In genomic region chr13:65035057-65035456, GRCm38 (mm10) we compare ENCODE assay signal across 15 mouse cellular contexts. TPM values are rescaled to one million over a fixed set of nuclear protein-coding genes. Genes with fewer than 3 reads are reported as not detected.
DNase-seq lines count a peak whose midpoint lies in the region; TF ChIP-seq lines count a peak whose summit lies in the region.
"Had no signal": no experiment of that assay in that cellular context is flagged by ENCODE, and none has a peak within 500 bp of the region (broad histone marks: within the 10 kb centered on the region; RNA-seq: fewer than 3 reads in every experiment).

No protein-coding gene starts in this region.

- no peaks in the 10 kb centered on the region for H3K27me3 ChIP-seq in CH12.LX (replicated peaks)

- no peak overlapping the region for H3K9ac ChIP-seq in CH12.LX (ENCODE audit: insufficient read depth, low read depth)
- H3K9ac ChIP-seq: lung, embryonic 14.5 days had no signal

- TF ChIP-seq RAD21 in CH12.LX (IDR thresholded peaks at IDR 0.05; ENCODE audit: low read depth, low read length) = peak; percentile 53

- no peaks in the 10 kb centered on the region for H3K36me3 ChIP-seq in CH12.LX (replicated peaks in 1 of 2; ENCODE audit: control insufficient read depth in 1 of 2, insufficient read depth in 1 of 2, low read length in 1 of 2)
- H3K36me3 ChIP-seq: hindbrain, embryonic 10.5 days had no signal

- TF ChIP-seq POLR2A in CH12.LX (IDR thresholded peaks at IDR 0.05; ENCODE audit: low read depth, low read length) = no peak
- TF ChIP-seq POLR2A in cortical plate, adult 2 months (IDR thresholded peaks at IDR 0.05; ENCODE audit: extremely low read depth, insufficient read depth, low read length) = no peak

- no peak overlapping the region for H3K4me3 ChIP-seq in CH12.LX (replicated peaks in 1 of 3; ENCODE audit: low read depth in 2 of 3, low read length in 2 of 3, poor library complexity in 1 of 3)
- no peak overlapping the region for H3K4me3 ChIP-seq in cortical plate, adult 2 months (ENCODE audit: insufficient read depth, low read length)
- H3K4me3 ChIP-seq: erythroblast, embryonic 14.5 days; hindbrain, embryonic 10.5 days; myocyte had no signal

- H3K79me2 ChIP-seq in CH12.LX (replicated peaks; ENCODE audit: control insufficient read depth, extremely low read depth, insufficient read depth, poor library complexity, severe bottlenecking) = no peaks in the 10 kb centered on the region

- H3K4me1 ChIP-seq in CH12.LX (ENCODE audit: control insufficient read depth in 1 of 2, insufficient read depth in 2 of 2) = no peaks in the 10 kb centered on the region
- no peaks in the 10 kb centered on the region for H3K4me1 ChIP-seq in cortical plate, adult 2 months (ENCODE audit: control insufficient read depth, insufficient read depth, low read length)
- H3K4me1 ChIP-seq: hindbrain, embryonic 10.5 days had no signal

- no peak overlapping the region for H3K4me2 ChIP-seq in CH12.LX (ENCODE audit: insufficient read depth, low read depth, poor library complexity, severe bottlenecking)
- H3K4me2 ChIP-seq: lung, embryonic 14.5 days had no signal

- peak in 1 of 2 experiments; percentile 55; a peak in 2 of 4 replicates for TF ChIP-seq CTCF in CH12.LX (conservative IDR thresholded peaks at IDR 0.05 in 1 of 2, IDR thresholded peaks at IDR 0.05 in 1 of 2; ENCODE audit: low read depth in 2 of 2, low read length in 2 of 2)
- peak; percentile 11; the same call in 1 of the 2 replicates for TF ChIP-seq CTCF in cortical plate, adult 2 months (IDR thresholded peaks at IDR 0.05; ENCODE audit: extremely low read depth, insufficient read depth, low read length)

- TF ChIP-seq EP300 in CH12.LX (IDR thresholded peaks at IDR 0.05; ENCODE audit: low read length) = no peak

- no peak overlapping the region for H3K27ac ChIP-seq in CH12.LX (ENCODE audit: insufficient read depth, low read depth)
- no peak overlapping the region for H3K27ac ChIP-seq in cortical plate, adult 2 months (ENCODE audit: insufficient read depth, low read length)
- H3K27ac ChIP-seq: hindbrain, embryonic 10.5 days had no signal

- in situ Hi-C loops in CH12.LX (cut with MboI; ENCODE audit: low pct_ligation_motif_present, low pct_unique_long_range_greater_than_20kb, low sequenced_read_pairs) = loop anchor here (5.0 kb wide), 1 partner anchor 92 kb away; no protein-coding TSS in a partner anchor

- dilution Hi-C loops in CH12.LX (cut with MboI; ENCODE audit: extremely low pct_ligation_motif_present, extremely low pct_unique_long_range_greater_than_20kb, low sequenced_read_pairs) = no loop called here

- no peaks in the 10 kb centered on the region for H3K9me3 ChIP-seq in CH12.LX (replicated peaks; ENCODE audit: low read length)
- H3K9me3 ChIP-seq: hindbrain, embryonic 10.5 days had no signal

- DNase-seq in kidney, postnatal 14 days = peak; percentile 4
- DNase-seq in kidney, adult 8-10 months = no peak
- DNase-seq in A20 (ENCODE audit: low read depth, low spot score) = peak; percentile 4
- DNase-seq in CH12.LX (ENCODE audit: extremely low read depth) = peak; percentile 29
- DNase-seq in cerebellum, adult 11 months = no peak
- no peak for DNase-seq in spleen, postnatal 36 days (ENCODE audit: low spot score in 2 of 2)
- DNase-seq: cerebellum, adult 2 months; gastrocnemius, postnatal 25 days; lung, embryonic 14.5 days; right cerebral cortex, postnatal 25 days had no signal

TF ChIP-seq in CH12.LX, 34 proteins besides CTCF, POLR2A, EP300 and RAD21:
- TF ChIP-seq SMC3 (IDR thresholded peaks at IDR 0.05; ENCODE audit: low read depth, low read length) = peak; percentile 47
- TF ChIP-seq IRF4 (IDR thresholded peaks at IDR 0.05; ENCODE audit: low read depth, low read length) = no peak
TF ChIP-seq in CH12.LX: peak in this region for 1.

RNA-seq across cellular contexts. Expression of gene Spata31d1c, which starts 2.2 kb away (rescaled TPM):
- total RNA-seq in CH12.LX (2012; rRNA removed) = not detected in 2 replicates
- not detected in 2 replicates for total RNA-seq in CH12.LX (2014; rRNA removed)
- not detected in 2 replicates for polyA plus RNA-seq in CH12.LX (2012; ENCODE audit: insufficient read length, low read depth)
- not detected in 2 replicates for polyA plus RNA-seq in cortical plate, adult 2 months (2012; rRNA removed)
- total RNA-seq: gastrocnemius, postnatal 25 days; layer of hippocampus, postnatal 25 days had no signal
- polyA plus RNA-seq: cerebellum, adult 2 months; erythroblast, embryonic 14.5 days; hindbrain, embryonic 10.5 days; lung, embryonic 14.5 days; myocyte had no signal

RNA-seq across cellular contexts. Expression of gene Prss47, which starts 17.5 kb away (rescaled TPM):
- not detected in 2 replicates for total RNA-seq in CH12.LX (2012; rRNA removed)
- not detected in 2 replicates for total RNA-seq in CH12.LX (2014; rRNA removed)
- polyA plus RNA-seq in CH12.LX (2012; ENCODE audit: insufficient read length, low read depth) = not detected in 2 replicates
- polyA plus RNA-seq in cortical plate, adult 2 months (2012; rRNA removed) = not detected in 2 replicates
- total RNA-seq: gastrocnemius, postnatal 25 days; layer of hippocampus, postnatal 25 days had no signal
- polyA plus RNA-seq: cerebellum, adult 2 months; erythroblast, embryonic 14.5 days; hindbrain, embryonic 10.5 days; lung, embryonic 14.5 days; myocyte had no signal

Comparison
In these comparisons a context has a peak if more than half of its experiments do, and no peak if none do; other contexts are left out.
1. DNase-seq: peak in kidney, postnatal 14 days (single experiment), A20 (single experiment) and CH12.LX (single experiment); none in kidney, adult 8-10 months (0 of 2), cerebellum, adult 11 months (single experiment) and spleen, postnatal 36 days (0 of 2).